Mouse (Mus musculus): Measurements from ENCODE around the gene Cyp2j6. TPM values are rescaled to one million over a fixed set of nuclear protein-coding genes. Genes with fewer than 3 reads are reported as not detected.
"Not testable (repeated sequence)": the region's sequence is repeated elsewhere in the genome, so short reads cannot be mapped to it uniquely, and the experiment has no call there.

The Cyp2j6 gene
- 1 to 10 TPM; 4.4 to 6.0 TPM for total RNA-seq (2021)
- long read RNA-seq, experiment 1, transcript Cyp2j6-201 (9 exons, 3,605 nt): major isoform, 11 of 12 reads
- long read RNA-seq, experiment 1, partial matches to known transcripts: 0 of 12 reads
- long read RNA-seq, experiment 1, other reads (novel, unspliced or antisense): 1 of 12 reads
- long read RNA-seq, experiment 2, transcript Cyp2j6-201 (9 exons, 3,605 nt): major isoform, 5 of 7 reads
- long read RNA-seq, experiment 2, partial matches to known transcripts: 0 of 7 reads
- long read RNA-seq, experiment 2, other reads (novel, unspliced or antisense): 2 of 7 reads

DNA sequence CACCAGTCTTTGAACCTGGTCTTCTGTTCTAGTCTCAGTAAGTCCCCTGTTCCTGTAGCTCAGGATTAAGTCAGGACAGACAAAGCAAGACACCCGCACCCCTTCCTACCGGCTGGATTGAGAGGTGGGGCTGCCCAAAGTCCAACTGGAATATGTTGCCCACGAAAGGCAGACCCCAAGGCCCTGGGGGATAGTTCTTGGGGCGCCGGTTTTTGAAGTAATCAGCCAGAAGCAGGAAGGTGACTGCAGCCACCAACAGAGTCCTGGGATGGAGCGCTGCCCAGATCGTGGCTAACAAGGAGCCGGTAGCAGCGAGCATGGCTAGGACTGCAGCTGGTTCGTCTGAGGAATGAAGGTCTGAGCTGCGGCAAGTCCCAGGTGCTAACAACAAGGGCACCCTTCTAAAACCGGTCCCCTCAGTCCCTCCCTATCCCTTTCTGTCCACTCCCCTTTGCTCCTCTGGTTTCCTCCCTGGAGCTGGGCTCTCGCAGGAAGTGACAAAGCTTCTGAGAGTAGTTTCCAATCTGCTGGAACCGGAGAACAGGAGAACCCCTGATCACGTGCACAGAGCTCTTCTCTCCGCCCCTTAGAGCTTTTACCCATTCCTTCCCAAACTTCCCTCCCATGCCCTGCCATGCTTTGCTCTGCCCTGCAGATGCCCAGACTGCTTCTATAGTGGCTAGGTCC lies at the start of gene Cyp2j6:
Gene Cyp2j6, minus strand, starts transcription at position 529 of the 687 bp plus-strand sequence.
- DNase-seq (ENCODE audit: low spot score in 2 of 2): peak; percentile 15 to 22

GRCm38 (mm10) chr4:96591791-96592150 lies 38.3 kb upstream of the Cyp2j6 start:
- DNase-seq (ENCODE audit: low spot score in 2 of 2): peak; percentile 1 to 47

DNA sequence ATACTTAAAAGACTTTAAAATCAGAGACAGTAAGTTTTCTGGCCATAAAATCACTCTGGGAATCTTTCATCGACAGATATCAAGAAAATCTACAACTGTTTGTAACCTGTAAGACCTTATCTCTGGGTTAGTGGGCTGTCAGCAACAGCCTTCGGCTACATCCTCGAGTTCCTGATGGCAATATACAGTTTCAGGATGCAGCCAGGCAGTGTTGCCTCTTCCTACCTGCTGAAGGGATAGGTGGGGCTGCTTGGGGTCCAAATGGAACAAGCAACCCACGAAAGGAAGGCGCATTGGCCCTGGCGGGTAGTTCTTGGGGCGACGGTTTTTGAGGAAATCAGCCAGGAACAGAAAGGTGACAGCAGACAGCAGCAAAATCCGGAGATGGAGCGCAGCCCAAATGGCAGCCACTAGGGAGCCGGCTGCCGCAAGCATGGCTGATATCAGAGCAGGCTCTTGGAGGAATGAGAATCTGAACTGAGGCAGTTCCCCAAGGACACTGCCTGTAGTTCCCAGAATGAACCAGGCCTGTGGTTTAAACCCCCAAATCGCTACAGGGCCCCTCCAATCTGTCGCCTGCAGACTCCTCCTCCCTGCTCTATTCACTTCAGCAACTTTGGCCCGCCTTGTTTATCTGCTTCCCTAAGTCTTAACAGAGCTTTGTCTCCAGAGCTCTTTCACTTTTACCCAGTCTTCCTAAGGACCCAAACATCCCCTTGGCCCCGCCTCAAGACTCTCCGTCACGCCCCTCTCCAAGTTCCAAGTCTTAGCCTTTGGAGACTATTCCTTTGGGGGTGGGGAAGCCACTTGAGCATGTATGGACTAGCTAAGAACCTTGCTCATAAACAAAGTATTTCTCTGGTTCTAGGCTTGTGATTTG lies 37.7 kb upstream of the Cyp2j6 start, which contains the start of gene Cyp2j9:
Gene Cyp2j9, minus strand, starts transcription at position 668 of the 880 bp plus-strand sequence.
- peak; percentile 2 to 38 for DNase-seq (ENCODE audit: low spot score in 2 of 2)

DNA sequence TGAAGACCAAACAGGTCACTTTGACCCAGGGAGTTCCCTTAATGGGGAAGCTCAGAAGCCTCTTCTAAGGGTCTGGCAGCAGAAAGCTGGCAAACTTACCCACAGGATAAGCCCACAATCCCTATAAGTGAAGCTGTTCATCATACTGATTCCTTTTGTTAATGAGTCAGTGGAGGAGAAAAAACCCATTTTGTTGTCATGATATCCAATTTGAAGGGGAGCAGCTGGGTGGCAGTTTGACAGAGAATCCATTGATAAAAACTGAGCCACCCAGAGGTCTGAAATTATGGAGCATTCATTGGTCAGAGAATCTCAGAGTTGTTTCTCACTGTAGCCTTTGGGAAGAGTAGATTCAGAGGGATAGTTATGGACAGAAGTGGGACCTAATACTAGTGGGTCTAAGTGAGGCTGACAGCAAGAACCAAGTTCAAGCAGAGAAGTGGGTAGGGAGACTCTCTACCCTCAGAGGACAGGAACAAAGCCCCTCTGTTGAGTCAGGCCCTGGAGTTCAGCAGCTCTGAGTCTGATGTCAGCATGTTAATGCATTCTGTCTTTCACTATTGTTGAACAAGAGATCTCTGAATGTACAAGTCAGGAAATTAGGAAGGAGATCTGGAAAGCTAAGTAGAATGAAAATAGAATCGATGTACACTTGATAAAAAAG lies 28.1 kb upstream of the Cyp2j6 start:
- no peak for DNase-seq (ENCODE audit: low spot score in 2 of 2)

DNA sequence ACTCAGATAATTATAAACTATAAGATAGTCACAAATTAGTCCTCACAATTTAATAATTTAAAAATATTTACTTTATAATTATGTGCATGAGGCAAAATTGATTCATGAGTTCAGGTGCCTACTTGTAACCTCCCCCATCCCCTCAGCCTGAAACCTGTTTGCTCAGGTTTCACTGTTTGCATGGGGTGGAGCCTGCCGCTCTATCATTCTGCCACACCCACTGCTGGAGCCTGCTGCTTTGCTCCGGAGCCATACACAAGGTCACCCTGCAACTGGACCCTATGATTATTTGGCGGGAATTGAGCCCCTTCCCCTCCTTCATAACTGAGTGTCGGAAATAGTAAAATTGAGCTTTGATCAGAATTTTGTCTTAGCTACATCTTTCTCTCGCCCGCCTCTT lies 26.9 kb upstream of the Cyp2j6 start:
- not testable (repeated sequence) for DNase-seq (ENCODE audit: low spot score in 2 of 2)

DNA sequence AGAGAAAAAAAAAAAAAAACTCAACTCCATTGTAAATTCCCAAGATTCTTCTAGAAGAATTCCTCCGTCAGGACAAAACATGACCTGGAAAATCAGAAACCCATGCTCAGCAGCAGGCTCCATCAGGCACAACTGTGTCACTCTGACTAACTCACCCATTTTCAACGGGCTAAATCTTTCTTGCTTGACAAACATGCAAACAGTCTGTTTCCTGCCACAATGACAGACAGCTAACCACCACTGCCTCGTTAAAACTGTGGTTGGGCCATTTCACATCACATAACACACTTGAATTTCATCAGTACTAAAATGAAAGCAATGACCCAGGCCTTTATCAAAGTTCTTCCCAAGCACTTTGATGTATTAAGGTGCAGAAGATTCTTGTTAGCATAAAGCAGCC lies 16.0 kb upstream of the Cyp2j6 start:
- no peak for DNase-seq (ENCODE audit: low spot score in 2 of 2)

- no peak for DNase-seq (ENCODE audit: low spot score in 2 of 2)
These were observed 14.5 kb upstream of the Cyp2j6 start for GRCm38 (mm10) chr4:96567988-96568387.

- DNase-seq (ENCODE audit: low spot score in 2 of 2): no peak
These were observed 12.3 kb upstream of the Cyp2j6 start for GRCm38 (mm10) chr4:96565808-96566207.

DNA sequence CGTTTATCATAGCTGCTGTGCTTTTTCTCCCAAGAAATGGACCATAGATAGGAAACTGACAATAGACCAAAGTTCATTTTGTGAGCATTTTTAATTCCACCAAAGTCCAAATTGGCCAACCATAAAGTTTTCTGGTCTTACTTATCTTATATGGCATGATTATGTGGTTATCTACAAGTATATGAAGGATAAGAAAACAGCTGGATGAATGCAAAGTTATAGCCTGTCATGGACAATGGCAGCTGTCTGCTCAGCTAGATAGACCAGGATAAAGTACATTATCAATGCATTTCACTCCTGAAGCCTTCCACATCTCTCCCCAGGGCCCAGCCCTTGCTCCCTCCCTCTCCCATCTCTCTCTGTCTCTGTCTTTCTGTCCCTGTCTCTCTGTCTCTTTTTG lies 7.0 kb upstream of the Cyp2j6 start:
- no peak for DNase-seq (ENCODE audit: low spot score in 2 of 2)

DNA sequence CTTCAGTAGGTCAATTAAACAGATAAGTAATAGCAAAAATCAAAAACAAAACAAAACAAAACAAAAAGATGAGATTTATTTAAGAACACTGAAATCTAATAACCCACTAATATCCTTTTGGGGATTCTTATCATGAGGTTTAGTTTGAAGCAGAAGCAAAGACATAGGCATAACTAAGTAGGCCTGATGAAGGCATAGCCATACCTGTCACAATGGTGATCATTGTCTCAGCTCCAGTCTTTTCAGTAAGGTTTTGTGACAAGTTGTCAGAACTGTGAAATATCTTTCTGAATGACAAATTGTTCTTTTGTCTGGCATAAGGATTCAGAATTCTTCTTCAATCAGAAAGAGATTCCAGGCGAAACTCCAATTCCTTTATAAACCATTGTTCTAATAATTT lies 6.3 kb upstream of the Cyp2j6 start:
- DNase-seq (ENCODE audit: low spot score in 2 of 2): no peak

GRCm38 (mm10) chr4:96551619-96552018 lies 1.8 kb downstream of the Cyp2j6 start:
- no peak for DNase-seq (ENCODE audit: low spot score in 2 of 2)

DNA sequence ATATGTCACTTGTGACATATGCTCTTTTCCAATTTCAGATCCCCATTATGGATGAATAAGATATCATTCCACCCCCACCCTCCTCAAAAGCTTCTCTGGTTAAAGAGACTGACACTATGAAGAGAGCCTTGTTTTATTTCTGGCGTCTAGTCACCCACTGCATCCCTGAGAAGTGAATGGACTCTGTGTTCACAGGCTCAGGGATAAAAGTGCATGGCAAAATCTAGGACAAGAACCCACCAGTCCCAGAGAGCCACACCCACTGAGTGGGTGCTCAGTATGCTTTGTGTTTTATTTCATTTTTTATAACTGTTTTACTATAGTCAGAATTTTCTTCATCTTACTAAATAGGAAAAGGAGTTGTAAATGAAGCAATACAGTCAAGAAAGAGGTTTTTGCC lies 7.5 kb downstream of the Cyp2j6 start:
- no peak for DNase-seq (ENCODE audit: low spot score in 2 of 2)

DNA sequence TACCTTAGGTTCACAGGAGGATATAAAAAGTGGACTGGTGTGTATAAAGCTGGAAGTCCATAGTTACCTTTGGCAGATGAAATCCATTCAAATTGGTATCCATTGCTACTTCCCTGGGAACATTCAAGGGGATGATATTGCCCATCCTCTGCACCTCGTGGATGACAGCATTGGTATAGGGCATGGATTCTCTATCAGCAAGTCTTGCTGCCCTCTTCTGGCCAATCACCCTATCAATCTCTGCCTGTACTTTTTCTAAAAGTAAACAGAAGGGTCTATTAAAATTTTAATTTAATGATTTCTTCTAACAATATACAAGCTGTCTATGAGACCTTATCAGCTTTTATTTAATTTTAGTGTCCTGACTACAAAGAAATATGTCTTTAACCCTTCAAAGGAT lies 27.7 kb downstream of the Cyp2j6 start:
- no peak for DNase-seq (ENCODE audit: low spot score in 2 of 2)

DNA sequence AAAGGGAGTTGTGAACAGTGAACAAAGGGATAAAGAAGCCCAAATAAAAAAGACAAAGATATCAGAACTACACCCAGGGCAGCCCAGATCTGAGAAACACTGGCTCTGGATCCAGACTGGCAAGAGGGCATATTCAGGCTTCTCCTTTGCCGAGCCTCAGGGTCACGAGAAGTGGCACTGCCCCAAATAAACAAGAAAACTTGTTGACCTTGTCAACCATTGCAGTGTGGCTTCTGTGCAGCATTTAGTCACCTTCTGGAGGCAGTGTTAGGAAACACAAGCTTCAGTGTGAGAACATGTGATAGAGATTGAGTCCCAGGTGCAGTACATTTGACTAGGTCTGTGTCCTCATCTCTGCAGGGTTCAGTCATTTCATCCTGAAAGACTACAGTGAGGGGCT lies 31.2 kb downstream of the Cyp2j6 start:
- no peak for DNase-seq (ENCODE audit: low spot score in 2 of 2)

GRCm38 (mm10) chr4:96510083-96510482 lies 43.4 kb downstream of the Cyp2j6 start:
- DNase-seq (ENCODE audit: low spot score in 2 of 2): no peak

DNA sequence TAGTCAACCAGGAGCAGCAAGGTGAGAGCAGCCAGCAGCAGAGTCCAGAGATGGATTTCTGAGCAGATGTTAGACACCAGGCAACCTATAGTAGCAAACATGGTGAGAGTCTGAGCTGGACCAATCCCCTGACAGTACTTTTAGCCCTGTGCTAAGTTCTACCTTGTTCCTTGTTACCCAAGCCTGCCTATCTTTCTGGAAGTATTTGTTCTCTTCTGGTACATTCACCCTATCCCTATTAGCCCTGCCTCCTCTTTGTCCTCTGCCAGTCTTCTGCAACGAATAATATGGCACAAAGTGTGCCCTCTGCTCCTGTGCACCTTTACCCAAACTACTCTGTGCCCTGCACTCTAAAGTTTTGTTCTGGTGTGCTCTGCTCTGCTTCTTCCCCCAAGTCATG lies 46.2 kb downstream of the Cyp2j6 start, which contains the start of gene Cyp2j8:
Gene Cyp2j8, minus strand, starts transcription at position 101 of the 400 bp plus-strand sequence.
- DNase-seq (ENCODE audit: low spot score in 2 of 2): no peak

Other genes starting within 250 kb of the Cyp2j6 start
- not detected for gene Cyp2j11, start 205.0 kb downstream of the Cyp2j6 start, total RNA-seq (2021)
- gene Cyp2j8, start 46.3 kb downstream of the Cyp2j6 start, total RNA-seq (2021): not detected
- 1 to 10 TPM; 1.3 to 2.2 TPM for gene Cyp2j9, start 37.9 kb upstream of the Cyp2j6 start, total RNA-seq (2021)
- under 1 TPM in 1 of 2 experiments, not detected in 1; 0.50 TPM for gene Cyp2j5, start 110.5 kb upstream of the Cyp2j6 start, total RNA-seq (2021)
- not detected for gene Gm12695, start 231.5 kb upstream of the Cyp2j6 start, total RNA-seq (2021)

Data from adrenal gland, adult 18-20 months (tissue).